Mouse (Mus musculus) cortical plate, adult 2 months (tissue): ENCODE data around the gene Syne3.

ENCODE experiments used
- CTCF ChIP-seq: fragments of 200-500 bp; IDR thresholded peaks from 2 replicates; pipeline ENCODE4 v1.5.1; 2011; ENCODE audit warnings: mild to moderate bottlenecking, control low read depth, low read length; ENCODE audit not compliant: insufficient read depth; ENCODE audit errors: extremely low read depth
- POLR2A ChIP-seq: fragments of 200-500 bp; IDR thresholded peaks from 2 replicates; pipeline ENCODE4 v1.6.1; 2011; ENCODE audit warnings: mild to moderate bottlenecking, low read length, control low read depth; ENCODE audit not compliant: insufficient read depth; ENCODE audit errors: extremely low read depth

DNA sequence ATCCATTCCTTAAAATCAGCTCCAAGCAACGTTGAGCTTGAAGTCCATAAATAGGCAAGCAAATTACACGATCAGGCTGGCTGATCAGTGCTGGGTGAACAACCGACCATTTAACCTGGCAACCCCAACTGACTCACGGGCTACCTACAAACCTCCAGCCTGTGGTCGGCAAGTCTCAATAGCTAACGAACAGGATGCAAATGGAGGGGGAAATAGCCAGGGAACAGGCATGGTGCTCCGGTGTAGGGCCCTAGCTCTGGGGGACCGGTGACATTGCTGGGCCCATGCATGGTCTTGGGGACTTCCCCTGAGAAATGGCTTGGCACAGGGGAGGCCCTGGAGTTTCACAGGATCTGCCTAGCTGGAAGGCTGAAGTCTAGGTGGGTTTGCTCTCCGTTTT lies 8.3 kb downstream of the Syne3 start:
- TF ChIP-seq CTCF, result no peak
- TF ChIP-seq POLR2A, result no peak
